Mouse (Mus musculus): ENCODE data around the gene Abca1. TPM values are rescaled to one million over a fixed set of nuclear protein-coding genes. Genes with fewer than 3 reads are reported as not detected.

The Abca1 gene
- polyA plus RNA-seq, 1 experiment, result 9.3 TPM

GRCm38 (mm10) chr4:53108194-53108593 is 51.5 kb downstream of the Abca1 start:
- no peak overlapping the region for H3K27ac ChIP-seq (ENCODE audit: insufficient read depth, low read depth, low read length)
- 75% methylated on average over 4 of the region's 4 CpGs for WGBS
- DNase-seq, result peak; percentile 38
- TF ChIP-seq POLR2A (IDR thresholded peaks at IDR 0.05; ENCODE audit: low read depth, low read length) (no peak), CTCF (conservative IDR thresholded peaks at IDR 0.05; ENCODE audit: insufficient read depth, insufficient read length, low read depth, low read length) (no peak)
- H3K36me3 ChIP-seq (ENCODE audit: control insufficient read depth, insufficient read depth, low read length), result peaks cover 4% of the 10 kb centered on the region; the same call in 1 of the 2 replicates
- H3K27me3 ChIP-seq (replicated peaks; ENCODE audit: control insufficient read depth, insufficient read depth, low read length), result no peaks in the 10 kb centered on the region
- H3K4me1 ChIP-seq (ENCODE audit: control insufficient read depth, insufficient read depth, low read length), result no peaks in the 10 kb centered on the region; the same call in 1 of the 2 replicates
- H3K4me3 ChIP-seq (ENCODE audit: insufficient read depth, low read depth, low read length), result no peak overlapping the region

DNA sequence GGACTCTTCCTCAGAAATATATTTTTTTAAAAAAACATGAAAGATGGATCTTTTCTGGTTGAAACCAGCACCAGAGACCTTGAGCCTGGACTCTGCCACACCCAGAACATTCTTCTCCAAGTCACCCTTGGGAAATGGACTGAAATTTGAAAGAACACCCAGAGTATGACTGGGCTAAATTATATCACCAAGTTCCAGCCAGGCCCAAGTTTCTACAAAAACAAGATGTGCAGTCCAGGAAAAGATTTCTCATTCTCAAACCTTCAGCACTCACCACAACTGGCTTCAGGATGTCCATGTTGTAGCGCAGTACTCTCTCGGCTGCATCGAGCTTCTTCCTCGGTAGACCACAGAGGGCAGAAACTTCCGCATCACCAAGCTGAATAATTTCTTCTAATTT is 53.0 kb downstream of the Abca1 start:
- peaks cover 4% of the 10 kb centered on the region; the same call in 1 of the 2 replicates for H3K36me3 ChIP-seq (ENCODE audit: control insufficient read depth, insufficient read depth, low read length)
- DNase-seq, result no peak
- no peak overlapping the region for H3K27ac ChIP-seq (ENCODE audit: insufficient read depth, low read depth, low read length)
- TF ChIP-seq POLR2A (IDR thresholded peaks at IDR 0.05; ENCODE audit: low read depth, low read length) (no peak), CTCF (conservative IDR thresholded peaks at IDR 0.05; ENCODE audit: insufficient read depth, insufficient read length, low read depth, low read length) (no peak)
- no peaks in the 10 kb centered on the region for H3K27me3 ChIP-seq (replicated peaks; ENCODE audit: control insufficient read depth, insufficient read depth, low read length)
- no peak overlapping the region for H3K4me3 ChIP-seq (ENCODE audit: insufficient read depth, low read depth, low read length)
- WGBS, result 93% methylated on average over 5 of the region's 5 CpGs
- no peaks in the 10 kb centered on the region; the same call in 1 of the 2 replicates for H3K4me1 ChIP-seq (ENCODE audit: control insufficient read depth, insufficient read depth, low read length)

DNA sequence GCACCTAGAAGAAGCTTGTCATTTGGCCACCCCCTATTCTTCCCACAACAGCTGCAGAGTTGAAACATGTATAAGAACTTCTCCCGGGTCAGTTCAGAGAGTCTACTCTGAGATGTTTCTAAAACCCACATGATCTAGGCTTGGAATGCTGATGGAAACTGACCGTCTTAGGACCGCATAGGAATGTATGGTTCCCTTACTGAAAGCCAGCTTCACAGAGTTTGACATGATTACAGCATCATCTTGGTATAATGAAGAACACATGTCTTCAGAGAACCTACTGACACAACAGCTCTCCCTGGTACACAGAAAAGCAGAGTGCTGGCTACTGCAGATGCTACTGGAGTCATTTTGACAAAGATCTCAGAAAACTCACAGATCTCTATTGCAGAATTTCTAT is 53.6 kb downstream of the Abca1 start:
- Histone ChIP-seq H3K27me3 (replicated peaks; ENCODE audit: control insufficient read depth, insufficient read depth, low read length) (no peaks in the 10 kb centered on the region), H3K4me1 (ENCODE audit: control insufficient read depth, insufficient read depth, low read length) (no peaks in the 10 kb centered on the region; the same call in 1 of the 2 replicates), H3K4me3 (ENCODE audit: insufficient read depth, low read depth, low read length) (no peak overlapping the region), H3K36me3 (ENCODE audit: control insufficient read depth, insufficient read depth, low read length) (peaks cover 4% of the 10 kb centered on the region; the same call in 1 of the 2 replicates), H3K27ac (ENCODE audit: insufficient read depth, low read depth, low read length) (no peak overlapping the region)
- no peak for DNase-seq
- WGBS, result 91% methylated on average over 3 of the region's 3 CpGs
- no peak for TF ChIP-seq POLR2A (IDR thresholded peaks at IDR 0.05; ENCODE audit: low read depth, low read length)
- no peak for TF ChIP-seq CTCF (conservative IDR thresholded peaks at IDR 0.05; ENCODE audit: insufficient read depth, insufficient read length, low read depth, low read length)

DNA sequence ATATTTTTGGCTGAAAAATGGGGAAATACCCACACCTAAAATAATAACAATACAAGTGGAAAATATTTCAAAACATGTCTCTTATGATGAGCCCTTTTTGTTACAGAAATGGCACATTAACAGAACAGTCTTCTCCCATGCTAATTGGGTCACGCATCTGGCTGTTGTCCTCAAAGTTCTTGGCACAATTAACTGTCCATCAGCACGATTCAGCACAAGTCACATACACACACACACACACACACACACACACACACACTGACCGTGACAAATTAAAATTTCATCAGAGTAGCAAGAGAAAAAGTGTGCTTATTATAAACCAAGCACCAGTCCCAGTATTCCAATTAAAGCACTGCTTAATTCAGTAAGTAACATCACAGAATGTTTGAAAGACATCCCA is 55.1 kb downstream of the Abca1 start:
- peaks cover 4% of the 10 kb centered on the region; the same call in 1 of the 2 replicates for H3K36me3 ChIP-seq (ENCODE audit: control insufficient read depth, insufficient read depth, low read length)
- DNase-seq, result no peak
- WGBS, result 51% methylated on average over 3 of the region's 3 CpGs

DNA sequence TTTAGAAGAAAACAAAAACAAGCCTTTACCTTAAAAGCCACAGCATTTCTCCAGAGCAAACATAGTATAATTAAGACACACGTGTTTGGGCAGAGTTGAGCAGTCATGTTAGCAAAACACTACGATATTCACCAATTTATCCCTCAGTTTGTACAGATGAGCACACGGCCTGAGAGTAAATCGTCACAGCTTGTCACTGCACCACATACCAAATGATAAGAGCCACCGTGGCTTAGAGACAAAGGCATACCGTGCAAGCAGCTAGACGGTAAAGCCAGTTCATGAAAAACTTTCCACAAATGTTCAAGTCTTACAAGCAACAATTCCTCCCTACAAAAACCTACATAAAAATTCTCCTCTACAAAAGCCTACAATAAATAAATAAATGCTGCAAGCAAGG is 57.2 kb downstream of the Abca1 start:
- no peak for DNase-seq
- H3K36me3 ChIP-seq (ENCODE audit: control insufficient read depth, insufficient read depth, low read length), result peaks cover 4% of the 10 kb centered on the region; the same call in 1 of the 2 replicates
- no peaks in the 10 kb centered on the region for H3K4me1 ChIP-seq (ENCODE audit: control insufficient read depth, insufficient read depth, low read length)
- H3K27me3 ChIP-seq (replicated peaks; ENCODE audit: control insufficient read depth, insufficient read depth, low read length), result no peaks in the 10 kb centered on the region
- 85% methylated on average over 7 of the region's 7 CpGs for WGBS
- no peak overlapping the region for H3K27ac ChIP-seq (ENCODE audit: insufficient read depth, low read depth, low read length)
- no peak for TF ChIP-seq CTCF (conservative IDR thresholded peaks at IDR 0.05; ENCODE audit: insufficient read depth, insufficient read length, low read depth, low read length)
- H3K4me3 ChIP-seq (ENCODE audit: insufficient read depth, low read depth, low read length), result no peak overlapping the region

More for the DNA sequence above, 55.1 kb downstream of the Abca1 start:
- no peak overlapping the region for H3K27ac ChIP-seq (ENCODE audit: insufficient read depth, low read depth, low read length)
- no peaks in the 10 kb centered on the region for H3K4me1 ChIP-seq (ENCODE audit: control insufficient read depth, insufficient read depth, low read length)
- H3K27me3 ChIP-seq (replicated peaks; ENCODE audit: control insufficient read depth, insufficient read depth, low read length), result no peaks in the 10 kb centered on the region
- TF ChIP-seq POLR2A (IDR thresholded peaks at IDR 0.05; ENCODE audit: low read depth, low read length) (no peak), CTCF (conservative IDR thresholded peaks at IDR 0.05; ENCODE audit: insufficient read depth, insufficient read length, low read depth, low read length) (no peak)
- H3K4me3 ChIP-seq (ENCODE audit: insufficient read depth, low read depth, low read length), result no peak overlapping the region

- Histone ChIP-seq H3K27me3 (replicated peaks; ENCODE audit: control insufficient read depth, insufficient read depth, low read length) (no peaks in the 10 kb centered on the region), H3K4me3 (ENCODE audit: insufficient read depth, low read depth, low read length) (no peak overlapping the region), H3K27ac (ENCODE audit: insufficient read depth, low read depth, low read length) (peak overlapping the region; percentile 69), H3K4me1 (ENCODE audit: control insufficient read depth, insufficient read depth, low read length) (no peaks in the 10 kb centered on the region), H3K36me3 (ENCODE audit: control insufficient read depth, insufficient read depth, low read length) (peaks cover 2% of the 10 kb centered on the region; the same call in 1 of the 2 replicates)
- no peak for DNase-seq
- 72% methylated on average over 5 of the region's 5 CpGs for WGBS
- TF ChIP-seq CTCF (conservative IDR thresholded peaks at IDR 0.05; ENCODE audit: insufficient read depth, insufficient read length, low read depth, low read length), result no peak
- TF ChIP-seq POLR2A (IDR thresholded peaks at IDR 0.05; ENCODE audit: low read depth, low read length), result no peak
Measured at GRCm38 (mm10) chr4:53101306-53101705, 58.4 kb downstream of the Abca1 start.

DNA sequence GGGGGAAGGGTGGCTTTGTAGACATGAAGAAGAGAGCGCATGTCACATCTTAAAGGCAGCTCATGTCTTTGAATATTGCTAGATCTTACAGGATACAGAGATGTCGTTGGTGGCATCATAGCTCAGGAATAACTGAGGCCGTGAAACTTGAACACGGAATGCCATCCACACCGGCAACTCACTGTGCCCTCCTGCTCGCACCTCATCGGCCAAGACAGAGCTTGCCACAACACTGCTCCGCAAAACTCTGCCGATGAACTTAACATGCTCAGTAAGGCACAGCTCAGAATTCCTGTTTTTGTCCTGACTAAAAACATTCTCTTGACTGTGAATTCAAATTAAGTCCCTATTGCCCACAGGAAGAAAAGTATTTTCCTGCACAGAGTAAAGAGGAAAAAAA is 59.2 kb downstream of the Abca1 start:
- TF ChIP-seq CTCF (conservative IDR thresholded peaks at IDR 0.05; ENCODE audit: insufficient read depth, insufficient read length, low read depth, low read length) (no peak), POLR2A (IDR thresholded peaks at IDR 0.05; ENCODE audit: low read depth, low read length) (no peak)
- no peaks in the 10 kb centered on the region; the same call in 1 of the 2 replicates for H3K36me3 ChIP-seq (ENCODE audit: control insufficient read depth, insufficient read depth, low read length)
- no peaks in the 10 kb centered on the region for H3K4me1 ChIP-seq (ENCODE audit: control insufficient read depth, insufficient read depth, low read length)
- 74% methylated on average over 9 of the region's 9 CpGs for WGBS
- H3K27me3 ChIP-seq (replicated peaks; ENCODE audit: control insufficient read depth, insufficient read depth, low read length), result no peaks in the 10 kb centered on the region
- no peak for DNase-seq
- H3K4me3 ChIP-seq (ENCODE audit: insufficient read depth, low read depth, low read length), result no peak overlapping the region
- H3K27ac ChIP-seq (ENCODE audit: insufficient read depth, low read depth, low read length), result no peak overlapping the region
